Mouse (Mus musculus) stomach, embryonic 16.5 days (tissue): ENCODE data around the gene Wdr90. TPM values are rescaled to one million over a fixed set of nuclear protein-coding genes. Genes with fewer than 3 reads are reported as not detected.

Experiments used
- ATAC-seq: fragments of 200-750 bp; cut with Nextera tagmentation; 2 replicates; pipeline ENCODE4 v1.8.0; 2017; ENCODE audit warnings: moderate number of reproducible peaks, moderate TSS enrichment; ENCODE audit not compliant: insufficient read depth, low FRiP score
- H3K27ac ChIP-seq: fragments of 300-500 bp; sonication (generic); 2 replicates; pipeline ENCODE4 v1.5.1; 2014; ENCODE audit warnings: low read length
- H3K27me3 ChIP-seq: fragments of 300-500 bp; sonication (generic); 2 replicates; pipeline ENCODE4 v1.6.1; 2014; ENCODE audit warnings: low read length, control low read depth, mixed read lengths; ENCODE audit not compliant: control insufficient read depth, insufficient read depth
- H3K36me3 ChIP-seq: fragments of 300-500 bp; sonication (generic); 2 replicates; pipeline ENCODE4 v1.6.1; 2014; ENCODE audit warnings: low read length; ENCODE audit not compliant: control insufficient read depth, insufficient read depth
- H3K4me1 ChIP-seq: fragments of 300-500 bp; sonication (generic); 2 replicates; pipeline ENCODE4 v1.6.1; 2014; ENCODE audit warnings: low read length, control low read depth, mixed read lengths; ENCODE audit not compliant: control insufficient read depth, insufficient read depth
- H3K4me2 ChIP-seq: fragments of 300-500 bp; sonication (generic); 2 replicates; pipeline ENCODE4 v1.6.1; 2014; ENCODE audit warnings: low read depth, low read length, mixed read lengths
- H3K4me3 ChIP-seq: fragments of 300-500 bp; sonication (generic); replicated peaks from 2 replicates; pipeline ENCODE4 v1.5.1; 2014; ENCODE audit warnings: mild to moderate bottlenecking, low read length
- H3K9ac ChIP-seq: fragments of 300-500 bp; sonication (generic); 2 replicates; pipeline ENCODE4 v1.6.1; 2014; ENCODE audit warnings: low read length
- H3K9me3 ChIP-seq: fragments of 300-500 bp; sonication (generic); replicated peaks from 2 replicates; pipeline ENCODE4 v1.6.1; 2016; ENCODE audit warnings: low read length, control low read depth; ENCODE audit not compliant: control insufficient read depth
- WGBS: fragments of 180-500 bp; shearing (Covaris S2); extraction: QIAGEN DNeasy Blood & Tissue Kit; methylation state at CpG from one replicate; pipeline ENCODE4 v1.1.7; 2014; 5-methylcytosine and 5-hydroxymethylcytosine counted together
- polyA plus RNA-seq: library from polyadenylated mRNA; unstranded; fragments of >200 nt; fragmentation: Nextera tagmentation; extraction: Ambion mirVana; gene quantifications from 2 replicates; pipeline ENCODE4 v1.2.1, GENCODE M21; 2015

Gene Wdr90
- polyA plus RNA-seq, 1 experiment from 2014 or later: 22.1 TPM

DNA sequence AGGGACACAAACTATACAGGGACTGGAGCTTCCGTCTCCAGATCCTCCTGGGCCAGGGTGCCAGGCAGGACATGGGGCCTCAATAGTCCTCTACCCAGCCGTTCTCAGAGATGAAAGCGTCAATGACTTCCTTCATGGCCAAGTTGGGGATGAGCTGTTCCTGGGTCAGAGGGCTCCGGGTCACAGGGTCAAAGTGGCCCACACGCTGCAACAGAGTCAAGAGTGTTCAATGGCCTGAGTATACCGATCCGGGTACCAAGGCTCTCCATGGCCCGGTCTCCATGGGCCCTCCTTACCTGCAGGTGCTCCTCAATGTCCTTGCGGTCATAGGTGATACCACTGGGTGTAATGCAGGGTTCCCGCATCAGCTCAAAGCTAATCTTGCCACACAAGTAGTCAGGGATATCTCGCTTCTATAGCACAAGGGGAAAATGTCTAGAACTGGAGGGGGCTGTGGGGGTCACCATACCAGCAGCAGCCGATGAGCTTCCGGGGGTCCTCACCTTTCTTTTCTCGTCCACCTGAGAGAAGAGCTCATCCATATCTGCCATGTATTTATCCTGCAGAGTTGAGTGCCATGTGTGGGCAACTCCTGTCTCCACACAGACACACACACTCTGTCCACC is 30.4 kb downstream of the Wdr90 start:
- Histone ChIP-seq H3K4me1 (peaks cover 49% of the 10 kb centered on the region), H3K4me3 (no peak overlapping the region), H3K9me3 (no peaks in the 10 kb centered on the region), H3K36me3 (peaks cover 29% of the 10 kb centered on the region), H3K27ac (no peak overlapping the region), H3K27me3 (no peaks in the 10 kb centered on the region), H3K4me2 (peak overlapping the region; percentile 88; the same call in 1 of the 2 replicates), H3K9ac (0 out of 2 replicates have a peak overlapping the region, but pooled peaks have one; percentile 10)
- WGBS: 81% methylated on average over 14 of the region's 14 CpGs
- no peak for ATAC-seq

DNA sequence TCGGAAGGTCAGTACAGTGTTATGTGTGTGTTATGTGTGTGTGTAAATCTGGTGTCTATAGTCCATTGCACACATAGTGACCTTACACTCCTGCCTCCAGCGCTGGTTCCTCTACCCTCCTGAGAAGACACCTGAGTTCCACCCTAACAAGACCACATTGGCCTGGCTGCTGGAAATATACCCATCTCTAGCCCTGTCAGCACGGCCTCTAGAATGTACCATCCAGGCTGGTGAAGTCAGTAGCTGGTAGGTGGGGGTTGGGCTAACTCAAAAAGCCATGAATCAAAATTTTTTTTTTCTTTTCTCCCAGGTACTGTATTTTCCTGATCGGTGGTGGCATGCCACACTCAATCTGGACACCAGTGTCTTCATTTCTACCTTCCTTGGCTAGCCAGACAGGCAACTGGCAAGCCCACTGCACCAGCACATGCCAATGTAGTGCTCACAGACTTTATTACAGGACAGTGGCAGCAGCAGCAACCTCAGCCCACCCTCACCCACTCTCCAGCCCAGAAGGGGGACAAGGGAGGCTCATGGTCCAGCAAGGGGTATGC is 31.0 kb downstream of the Wdr90 start:
- no peaks in the 10 kb centered on the region for H3K9me3 ChIP-seq
- H3K4me1 ChIP-seq: peaks cover 45% of the 10 kb centered on the region
- peak overlapping the region; percentile 91 for H3K4me2 ChIP-seq
- peak overlapping the region; percentile 87 for H3K9ac ChIP-seq
- peak overlapping the region; percentile 93 for H3K27ac ChIP-seq
- H3K27me3 ChIP-seq: no peaks in the 10 kb centered on the region
- H3K4me3 ChIP-seq: peak overlapping the region; percentile 74; the same call in 1 of the 2 replicates
- no peak for ATAC-seq
- peaks cover 30% of the 10 kb centered on the region for H3K36me3 ChIP-seq
- 79% methylated on average over 4 of the region's 4 CpGs for WGBS

DNA sequence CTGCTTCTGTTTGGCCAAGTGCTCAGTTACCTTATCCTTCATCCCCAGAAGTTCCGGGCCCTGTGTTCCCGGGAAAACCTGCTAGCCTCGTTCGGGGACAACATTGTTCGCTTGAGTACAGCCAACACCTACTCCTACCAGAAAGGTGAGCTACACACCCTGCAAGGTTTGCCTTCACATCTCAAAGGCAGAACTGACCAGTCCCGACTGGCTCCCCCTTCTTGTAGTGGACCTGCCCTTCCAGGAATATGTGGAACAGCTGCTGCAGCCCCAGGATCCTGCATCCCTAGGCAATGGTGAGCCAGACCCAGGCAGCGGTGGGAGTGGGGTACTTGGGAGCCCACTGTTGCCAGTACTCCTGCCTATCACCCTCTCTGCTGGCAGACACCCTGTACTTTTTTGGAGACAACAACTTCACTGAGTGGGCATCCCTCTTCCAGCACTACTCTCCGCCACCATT is 31.7 kb downstream of the Wdr90 start:
- Histone ChIP-seq H3K27ac (peak overlapping the region; percentile 93), H3K9ac (peak overlapping the region; percentile 87), H3K4me2 (peak overlapping the region; percentile 91), H3K4me1 (peaks cover 45% of the 10 kb centered on the region), H3K4me3 (peak overlapping the region; percentile 74), H3K27me3 (no peaks in the 10 kb centered on the region), H3K36me3 (peaks cover 23% of the 10 kb centered on the region), H3K9me3 (no peaks in the 10 kb centered on the region)
- 28% methylated on average over 8 of the region's 8 CpGs for WGBS
- ATAC-seq: no peak

DNA sequence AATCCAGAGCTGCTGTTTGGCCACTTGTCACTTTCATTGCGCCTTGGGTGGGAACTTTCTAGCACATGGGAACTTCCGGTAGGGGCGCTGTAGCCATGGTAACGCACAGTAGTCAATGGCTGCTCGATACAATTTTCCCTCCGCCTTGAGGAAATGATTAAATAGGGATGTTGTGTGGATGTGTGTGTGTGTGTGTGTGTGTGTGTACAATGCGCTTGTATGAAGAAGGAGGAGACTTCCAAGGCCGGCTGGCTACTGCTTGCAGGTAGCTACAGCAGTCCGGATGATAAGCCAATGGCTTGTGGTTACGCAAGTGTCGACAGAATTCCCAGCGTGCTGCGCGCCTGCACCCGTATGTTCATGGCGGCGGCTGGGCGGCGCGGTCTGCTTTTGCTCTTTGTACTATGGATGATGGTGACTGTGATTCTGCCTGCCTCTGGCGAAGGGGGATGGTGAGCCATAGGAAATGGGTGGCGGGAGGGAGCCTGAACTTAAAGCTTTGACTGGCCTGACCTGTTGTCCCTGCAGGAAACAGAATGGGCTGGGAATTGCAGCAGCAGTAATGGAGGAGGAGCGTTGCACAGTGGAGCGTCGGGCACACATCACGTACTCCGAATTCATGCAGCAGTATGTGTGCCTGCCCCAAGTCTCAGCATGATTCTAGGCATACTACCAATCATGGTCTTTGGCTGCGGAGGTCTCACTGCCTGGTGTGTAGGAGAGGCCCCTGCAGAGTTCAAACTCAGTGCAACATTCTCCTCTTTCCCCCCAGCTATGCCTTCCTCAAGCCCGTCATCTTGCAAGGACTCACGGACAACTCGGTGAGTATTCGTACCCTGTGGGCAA is 32.4 kb downstream of the Wdr90 start, which contains the start of gene Jmjd8:
Gene Jmjd8 (plus strand): TSS at position 156 of the 846 bp plus-strand sequence.
- Histone ChIP-seq H3K9me3 (no peaks in the 10 kb centered on the region), H3K27me3 (no peaks in the 10 kb centered on the region), H3K4me2 (peak within 1 kb of the TSS; percentile 91), H3K27ac (peak within 1 kb of the TSS; percentile 93), H3K4me3 (peak within 1 kb of the TSS; percentile 74), H3K4me1 (peaks cover 45% of the 10 kb centered on the region), H3K9ac (peak within 1 kb of the TSS; percentile 87), H3K36me3 (peaks cover 23% of the 10 kb centered on the region)
- peak; percentile 21; the same call in 1 of the 2 replicates for ATAC-seq
- WGBS: under 1% methylated on average over 32 of the region's 32 CpGs

DNA sequence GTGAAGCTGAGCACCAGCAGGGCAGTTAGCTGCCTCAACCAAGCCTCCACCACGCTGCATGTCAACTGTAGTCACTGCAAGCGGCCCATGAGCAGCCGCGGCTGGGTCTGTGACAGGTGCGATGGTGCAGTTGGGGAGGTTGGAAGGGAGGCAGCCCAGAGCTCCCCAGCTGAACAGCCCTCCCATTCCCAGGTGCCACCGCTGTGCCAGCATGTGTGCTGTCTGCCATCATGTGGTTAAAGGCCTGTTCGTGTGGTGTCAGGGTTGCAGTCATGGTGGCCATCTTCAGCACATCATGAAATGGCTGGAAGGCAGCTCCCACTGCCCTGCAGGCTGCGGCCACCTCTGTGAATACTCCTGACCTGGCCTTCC is 33.1 kb downstream of the Wdr90 start:
- Histone ChIP-seq H3K4me1 (peaks cover 44% of the 10 kb centered on the region), H3K27ac (peak overlapping the region; percentile 93), H3K4me2 (peak overlapping the region; percentile 91), H3K9ac (peak overlapping the region; percentile 87), H3K9me3 (no peaks in the 10 kb centered on the region), H3K4me3 (peak overlapping the region; percentile 74), H3K36me3 (peaks cover 23% of the 10 kb centered on the region), H3K27me3 (no peaks in the 10 kb centered on the region)
- ATAC-seq: no peak
- 82% methylated on average over 8 of the region's 8 CpGs for WGBS

DNA sequence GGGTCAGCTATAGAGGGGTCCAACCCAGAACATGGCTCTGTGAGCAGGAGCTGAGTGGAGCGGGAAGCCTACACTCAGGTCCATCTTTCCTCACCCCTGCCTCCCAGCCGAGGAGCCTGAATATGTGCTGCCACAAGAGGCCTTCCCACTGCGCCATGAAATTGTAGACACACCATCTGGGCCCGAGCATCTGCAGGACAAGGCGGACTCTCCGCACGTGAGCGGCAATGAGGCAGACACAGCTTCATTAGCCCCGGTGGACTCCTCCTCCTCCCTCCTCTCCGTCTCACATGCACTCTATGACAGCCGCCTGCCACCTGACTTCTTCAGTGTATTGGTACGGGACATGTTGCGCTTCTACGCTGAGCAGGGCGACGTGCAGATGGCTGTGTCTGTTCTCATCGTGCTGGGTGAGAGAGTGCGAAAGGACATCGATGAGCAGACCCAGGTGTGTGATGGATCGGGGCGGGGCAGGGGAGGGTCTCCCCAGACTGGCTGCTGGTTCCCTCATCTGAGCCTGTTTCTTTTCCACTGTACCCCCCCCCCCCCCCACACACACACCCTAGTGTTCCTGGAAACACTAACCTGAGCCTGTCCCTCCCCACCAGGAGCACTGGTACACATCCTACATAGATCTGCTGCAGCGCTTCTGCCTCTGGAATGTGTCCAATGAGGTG is 33.6 kb downstream of the Wdr90 start:
- H3K36me3 ChIP-seq: peaks cover 23% of the 10 kb centered on the region
- WGBS: 91% methylated on average over 22 of the region's 22 CpGs
- H3K4me3 ChIP-seq: no peak overlapping the region
- H3K9me3 ChIP-seq: no peaks in the 10 kb centered on the region
- peaks cover 44% of the 10 kb centered on the region for H3K4me1 ChIP-seq
- no peak for ATAC-seq
- H3K27ac ChIP-seq: no peak overlapping the region; the same call in 1 of the 2 replicates
- no peak overlapping the region for H3K9ac ChIP-seq
- no peaks in the 10 kb centered on the region for H3K27me3 ChIP-seq
- H3K4me2 ChIP-seq: no peak overlapping the region

DNA sequence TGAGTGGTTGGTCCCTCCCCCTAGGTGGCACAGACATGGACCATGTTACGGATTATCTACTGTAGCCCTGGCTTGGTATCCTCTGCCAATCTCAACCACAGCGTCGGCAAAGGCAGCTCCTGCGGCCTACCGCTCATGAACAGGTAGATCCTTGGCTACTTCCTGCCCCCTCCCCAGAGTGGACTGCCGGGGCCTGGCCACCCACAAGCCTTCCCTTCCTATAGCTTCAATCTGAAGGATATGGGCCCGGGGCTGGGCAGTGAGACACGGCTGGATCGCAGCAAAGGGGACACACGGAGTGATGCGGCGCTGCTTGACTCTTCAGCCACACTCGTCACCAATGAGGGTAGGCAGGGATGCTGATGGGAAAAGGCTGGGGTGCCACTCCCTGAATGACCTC is 34.3 kb downstream of the Wdr90 start:
- no peaks in the 10 kb centered on the region for H3K9me3 ChIP-seq
- H3K4me3 ChIP-seq: no peak overlapping the region
- WGBS: 94% methylated on average over 13 of the region's 13 CpGs
- H3K4me1 ChIP-seq: peaks cover 43% of the 10 kb centered on the region
- H3K4me2 ChIP-seq: no peak overlapping the region
- ATAC-seq: no peak
- 0 out of 2 replicates have a peak, but pooled peaks cover 3% of the 10 kb centered on the region for H3K27me3 ChIP-seq
- H3K27ac ChIP-seq: no peak overlapping the region
- H3K9ac ChIP-seq: no peak overlapping the region
- H3K36me3 ChIP-seq: peaks cover 23% of the 10 kb centered on the region

DNA sequence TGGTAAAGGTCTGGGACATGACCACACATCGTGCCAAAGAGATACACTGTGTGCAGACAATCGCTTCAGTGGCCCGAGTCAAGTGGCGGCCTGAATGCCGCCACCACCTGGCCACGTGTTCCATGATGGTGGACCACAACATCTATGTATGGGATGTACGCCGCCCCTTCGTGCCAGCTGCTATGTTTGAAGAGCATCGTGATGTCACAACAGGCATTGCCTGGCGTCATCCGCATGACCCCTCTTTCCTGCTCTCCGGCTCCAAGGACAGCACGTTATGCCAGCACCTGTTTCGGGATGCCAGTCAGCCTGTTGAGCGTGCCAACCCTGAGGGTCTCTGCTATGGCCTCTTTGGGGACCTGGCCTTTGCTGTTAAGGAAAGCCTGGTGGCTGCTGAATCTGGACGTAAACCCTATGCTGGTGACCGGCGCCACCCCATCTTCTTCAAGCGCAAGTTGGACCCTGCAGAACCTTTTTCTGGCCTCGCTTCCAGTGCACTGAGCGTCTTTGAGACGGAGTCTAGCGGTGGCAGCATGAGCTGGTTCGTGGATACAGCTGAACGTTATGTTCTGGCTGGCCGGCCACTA is 35.2 kb downstream of the Wdr90 start:
- no peak overlapping the region for H3K27ac ChIP-seq
- H3K4me3 ChIP-seq: no peak overlapping the region
- H3K9ac ChIP-seq: no peak overlapping the region
- peaks cover 3% of the 10 kb centered on the region; the same call in 1 of the 2 replicates for H3K27me3 ChIP-seq
- WGBS: 93% methylated on average over 27 of the region's 27 CpGs
- ATAC-seq: no peak
- H3K36me3 ChIP-seq: peaks cover 20% of the 10 kb centered on the region
- peaks cover 35% of the 10 kb centered on the region for H3K4me1 ChIP-seq
- H3K9me3 ChIP-seq: no peaks in the 10 kb centered on the region
- H3K4me2 ChIP-seq: no peak overlapping the region
